Mouse (Mus musculus) myocyte (in vitro differentiated cells): ENCODE results near the gene Usp10. TPM values are rescaled to one million over a fixed set of nuclear protein-coding genes. Genes with fewer than 3 reads are reported as not detected.

Experiments used
- H3K27me3 ChIP-seq: one replicate; pipeline ENCODE4 v1.6.1; 2011; ENCODE audit not compliant: control insufficient read depth, insufficient read depth, insufficient read length
- H3K36me3 ChIP-seq: one replicate; pipeline ENCODE4 v1.6.1; 2011; ENCODE audit not compliant: control insufficient read depth, insufficient read depth
- H3K4me2 ChIP-seq: one replicate; pipeline ENCODE4 v1.6.1; 2011; ENCODE audit warnings: low read depth, control low read depth
- H3K4me3 ChIP-seq: one replicate; pipeline ENCODE4 v1.5.1; 2011; ENCODE audit warnings: mild to moderate bottlenecking, control low read depth, moderate library complexity
- H3K79me2 ChIP-seq: one replicate; pipeline ENCODE4 v1.6.1; 2011; ENCODE audit not compliant: control insufficient read depth, insufficient read depth
- H3ac ChIP-seq: one replicate; pipeline ENCODE4 v1.6.1; 2011; ENCODE audit not compliant: control insufficient read depth, insufficient read length
- CEBPB ChIP-seq: IDR thresholded peaks from 2 replicates; pipeline ENCODE4 v1.6.1; 2011; ENCODE audit warnings: mild to moderate bottlenecking, moderate library complexity; ENCODE audit not compliant: poor library complexity, insufficient read depth, severe bottlenecking
- E2F4 ChIP-seq: IDR thresholded peaks from one replicate; pipeline ENCODE4 v1.6.1; 2011; ENCODE audit warnings: mild to moderate bottlenecking, control low read depth, moderate library complexity; ENCODE audit not compliant: insufficient read depth
- MAX ChIP-seq: IDR thresholded peaks from one replicate; pipeline ENCODE4 v1.6.1; 2011; ENCODE audit warnings: low read depth, mild to moderate bottlenecking, control low read depth
- MYOD1 ChIP-seq, 3 experiments: IDR thresholded peaks; one replicate each; pipeline ENCODE4 v1.6.1; 2011; ENCODE audit warnings: control low read depth in 2 of 3, low read depth in 2 of 3, mild to moderate bottlenecking in 2 of 3, moderate library complexity in 1 of 3; ENCODE audit not compliant: insufficient read length in 2 of 3, control insufficient read depth in 1 of 3
- MYOG ChIP-seq, 3 experiments: IDR thresholded peaks; one replicate each; pipeline ENCODE4 v1.6.1; 2011; ENCODE audit warnings: control low read depth in 2 of 3, low read depth in 2 of 3, mild to moderate bottlenecking in 2 of 3; ENCODE audit not compliant: insufficient read length in 2 of 3, control insufficient read depth in 1 of 3, insufficient read depth in 1 of 3
- POLR2A ChIP-seq: IDR thresholded peaks from one replicate; pipeline ENCODE4 v1.6.1; 2011; ENCODE audit warnings: low read depth, mild to moderate bottlenecking, control low read depth, moderate library complexity; ENCODE audit not compliant: insufficient read length
- POLR2AphosphoS2 ChIP-seq: IDR thresholded peaks from one replicate; pipeline ENCODE4 v1.6.1; 2011; ENCODE audit warnings: low read depth, control low read depth; ENCODE audit not compliant: insufficient read length
- REST ChIP-seq: IDR thresholded peaks from one replicate; pipeline ENCODE4 v1.6.1; 2011; ENCODE audit warnings: mild to moderate bottlenecking, control low read depth, moderate library complexity; ENCODE audit not compliant: insufficient read depth, insufficient read length
- SRF ChIP-seq: IDR thresholded peaks from one replicate; pipeline ENCODE4 v1.6.1; 2011; ENCODE audit warnings: low read depth; ENCODE audit not compliant: control insufficient read depth, insufficient read length
- TCF12 ChIP-seq: IDR thresholded peaks from one replicate; pipeline ENCODE4 v1.6.1; 2011; ENCODE audit warnings: mild to moderate bottlenecking, control low read depth; ENCODE audit not compliant: poor library complexity, insufficient read depth, severe bottlenecking
- TCF3 ChIP-seq: IDR thresholded peaks from one replicate; pipeline ENCODE4 v1.6.1; 2011; ENCODE audit warnings: low read depth, control low read depth; ENCODE audit not compliant: insufficient read length
- USF1 ChIP-seq: IDR thresholded peaks from one replicate; pipeline ENCODE4 v1.6.1; 2011; ENCODE audit warnings: low read depth, mild to moderate bottlenecking, control low read depth, moderate library complexity
- polyA plus RNA-seq: library from polyadenylated mRNA; unstranded; fragments of >200 nt; fragmentation: generic; extraction: Trizol; gene quantifications from one replicate; pipeline ENCODE4 v1.2.1, GENCODE M21; 2012; ENCODE audit warnings: missing spikeins

Usp10 gene
- polyA plus RNA-seq, 1 experiment: 59.3 TPM

DNA sequence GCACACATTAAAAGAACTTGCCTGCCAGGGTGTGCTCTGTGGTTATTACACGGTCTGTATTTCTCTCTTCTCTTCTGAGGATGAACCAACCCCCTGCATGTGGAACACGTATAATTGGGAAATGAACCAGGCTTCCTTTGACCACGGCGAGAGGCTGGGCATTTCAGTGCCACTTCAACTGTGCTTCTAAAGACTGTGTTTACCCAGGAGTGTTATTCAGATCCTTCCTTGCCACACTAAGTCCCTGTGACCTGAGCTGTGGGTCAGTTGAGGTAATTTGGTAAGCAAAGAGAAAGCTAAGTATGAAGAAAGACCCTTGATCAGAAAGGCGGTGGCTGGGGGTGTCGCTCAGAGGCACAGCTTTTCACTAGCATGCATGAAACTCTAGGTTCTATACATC, 28.9 kb upstream of the Usp10 start:
- no peak for TF ChIP-seq CEBPB
- no peak for TF ChIP-seq MYOD1 (IDR thresholded peaks at IDR 0.05; ENCODE audit: control insufficient read depth in 1 of 3, insufficient read length in 2 of 3, low read depth in 2 of 3)
- no peak for TF ChIP-seq POLR2A
- no peak for TF ChIP-seq E2F4
- TF ChIP-seq MYOG (IDR thresholded peaks at IDR 0.05; ENCODE audit: control insufficient read depth in 1 of 3, insufficient read depth in 1 of 3, insufficient read length in 2 of 3, low read depth in 2 of 3): no peak
- no peak for TF ChIP-seq TCF3
- no peak for TF ChIP-seq REST
- no peak for TF ChIP-seq POLR2AphosphoS2
- H3K4me3 ChIP-seq: no peak overlapping the region
- no peaks in the 10 kb centered on the region for H3K27me3 ChIP-seq
- no peak overlapping the region for H3ac ChIP-seq
- no peak overlapping the region for H3K4me2 ChIP-seq
- H3K79me2 ChIP-seq: no peaks in the 10 kb centered on the region
- no peaks in the 10 kb centered on the region for H3K36me3 ChIP-seq

DNA sequence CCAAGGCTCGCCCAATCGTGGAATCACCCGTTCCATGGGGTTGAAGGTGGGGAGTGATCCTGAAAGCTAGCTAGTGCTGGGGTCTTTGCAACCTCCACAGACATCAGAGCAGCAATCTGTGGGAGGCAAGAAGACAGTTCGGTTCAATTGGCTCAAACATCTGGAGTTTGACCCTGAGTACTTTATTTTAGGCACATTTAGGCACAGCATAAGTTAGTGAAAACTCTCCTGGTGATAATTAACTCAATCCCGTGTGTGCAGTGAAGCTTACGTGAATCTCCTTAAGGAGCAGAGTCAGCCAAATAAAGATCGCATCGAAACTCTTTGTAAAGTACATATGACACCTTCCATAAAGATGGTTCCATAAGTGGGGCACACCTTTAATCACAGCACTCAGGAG, 28.2 kb upstream of the Usp10 start:
- H3K27me3 ChIP-seq: no peaks in the 10 kb centered on the region
- no peak overlapping the region for H3ac ChIP-seq
- no peak overlapping the region for H3K4me3 ChIP-seq
- H3K36me3 ChIP-seq: no peaks in the 10 kb centered on the region
- no peak overlapping the region for H3K4me2 ChIP-seq
- TF ChIP-seq TCF12 (no peak), CEBPB (no peak)
- H3K79me2 ChIP-seq: no peaks in the 10 kb centered on the region

DNA sequence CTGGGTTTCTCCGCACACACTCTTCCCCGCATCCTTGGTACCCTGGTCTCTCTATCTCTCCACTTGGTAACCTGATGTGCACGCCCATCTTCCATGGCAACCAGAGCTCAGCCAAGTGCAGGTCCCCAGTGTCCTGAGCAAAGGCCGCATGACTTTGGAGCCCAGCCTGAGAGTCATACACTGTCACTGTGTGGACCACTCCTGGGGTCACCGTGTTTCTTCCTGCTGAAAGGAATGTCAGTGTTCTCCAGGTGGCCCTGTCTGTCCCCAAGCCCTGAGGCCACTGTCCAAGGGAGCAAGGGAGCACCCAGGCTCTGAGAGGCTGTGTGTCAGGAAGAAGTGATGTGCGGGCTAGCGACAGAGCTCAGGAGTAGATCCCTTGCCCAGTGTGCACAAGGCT, 26.9 kb upstream of the Usp10 start:
- Histone ChIP-seq H3K4me3 (no peak overlapping the region), H3K4me2 (no peak overlapping the region), H3K36me3 (no peaks in the 10 kb centered on the region), H3ac (no peak overlapping the region), H3K27me3 (no peaks in the 10 kb centered on the region), H3K79me2 (no peaks in the 10 kb centered on the region)
- TF ChIP-seq REST (no peak), TCF12 (no peak), USF1 (no peak), TCF3 (no peak), POLR2A (no peak), POLR2AphosphoS2 (no peak), E2F4 (no peak), MYOG (IDR thresholded peaks at IDR 0.05; ENCODE audit: control insufficient read depth in 1 of 3, insufficient read depth in 1 of 3, insufficient read length in 2 of 3, low read depth in 2 of 3) (no peak), SRF (no peak), CEBPB (no peak), MYOD1 (IDR thresholded peaks at IDR 0.05; ENCODE audit: control insufficient read depth in 1 of 3, insufficient read length in 2 of 3, low read depth in 2 of 3) (no peak), MAX (no peak)

DNA sequence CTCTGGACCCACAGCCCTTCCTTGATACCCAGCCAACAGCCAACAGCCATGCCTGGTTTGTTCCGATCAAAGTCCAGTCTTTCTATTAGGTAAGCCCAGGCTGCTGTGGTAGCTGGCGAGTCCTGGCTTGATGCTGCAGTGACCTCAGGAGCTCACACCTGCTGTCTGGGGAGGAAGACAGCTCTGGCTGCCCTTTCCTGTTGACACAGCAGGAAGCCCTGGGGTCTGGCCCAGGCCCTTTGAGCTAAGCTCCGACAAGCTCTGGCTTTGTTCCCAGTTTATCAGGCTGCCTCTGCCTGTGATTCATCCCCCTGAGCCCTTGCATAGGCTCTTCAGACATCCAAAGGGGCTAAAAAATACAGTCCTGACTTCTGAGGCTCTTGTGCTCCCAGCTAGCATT, 24.5 kb upstream of the Usp10 start:
- H3K79me2 ChIP-seq: no peaks in the 10 kb centered on the region
- H3ac ChIP-seq: no peak overlapping the region
- H3K4me2 ChIP-seq: peak overlapping the region; percentile 57
- H3K36me3 ChIP-seq: no peaks in the 10 kb centered on the region
- H3K4me3 ChIP-seq: no peak overlapping the region
- no peaks in the 10 kb centered on the region for H3K27me3 ChIP-seq
- TF ChIP-seq MYOD1 (IDR thresholded peaks at IDR 0.05; ENCODE audit: control insufficient read depth in 1 of 3, insufficient read length in 2 of 3, low read depth in 2 of 3) (peak in 2 of 3 experiments; percentile 83 to 88), MYOG (IDR thresholded peaks at IDR 0.05; ENCODE audit: control insufficient read depth in 1 of 3, insufficient read depth in 1 of 3, insufficient read length in 2 of 3, low read depth in 2 of 3) (peak in 2 of 3 experiments; percentile 27 to 47), POLR2A (no peak), CEBPB (no peak)

DNA sequence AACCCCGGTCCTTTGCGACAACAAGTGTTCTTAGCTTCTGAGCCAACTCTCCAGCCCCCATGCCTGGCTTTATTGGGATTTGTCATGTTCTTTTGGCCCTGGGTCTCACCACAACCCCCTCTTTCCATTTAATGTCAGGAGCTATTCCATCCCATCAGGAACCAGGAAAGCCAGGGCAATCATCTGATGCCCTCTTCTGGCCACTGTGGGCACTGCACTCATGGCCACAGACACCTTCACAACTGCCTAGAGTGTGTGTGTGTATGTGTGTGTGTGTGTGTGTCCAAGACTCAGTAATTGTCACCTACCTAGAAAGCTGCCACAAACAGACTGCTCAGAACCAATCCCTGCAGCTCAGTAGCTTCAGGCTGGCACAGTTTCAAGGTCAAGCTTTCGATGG, 23.0 kb upstream of the Usp10 start:
- Histone ChIP-seq H3K4me3 (no peak overlapping the region), H3ac (no peak overlapping the region), H3K4me2 (no peak overlapping the region), H3K27me3 (no peaks in the 10 kb centered on the region), H3K79me2 (no peaks in the 10 kb centered on the region), H3K36me3 (no peaks in the 10 kb centered on the region)
- no peak for TF ChIP-seq MYOG (IDR thresholded peaks at IDR 0.05; ENCODE audit: control insufficient read depth in 1 of 3, insufficient read depth in 1 of 3, insufficient read length in 2 of 3, low read depth in 2 of 3)
- no peak for TF ChIP-seq USF1
- TF ChIP-seq CEBPB: no peak
- no peak for TF ChIP-seq TCF3
- no peak for TF ChIP-seq MYOD1 (IDR thresholded peaks at IDR 0.05; ENCODE audit: control insufficient read depth in 1 of 3, insufficient read length in 2 of 3, low read depth in 2 of 3)
- no peak for TF ChIP-seq POLR2A
- TF ChIP-seq REST: no peak
- TF ChIP-seq E2F4: no peak
- no peak for TF ChIP-seq POLR2AphosphoS2
- no peak for TF ChIP-seq TCF12
- TF ChIP-seq SRF: no peak
- no peak for TF ChIP-seq MAX
